Mouse (Mus musculus): ENCODE results near the gene Kcnj2. TPM values are rescaled to one million over a fixed set of nuclear protein-coding genes. Genes with fewer than 3 reads are reported as not detected.

Kcnj2 gene
- total RNA-seq (2021) = 10 to 100 TPM; 30.3 to 37.1 TPM
- long read RNA-seq, experiment 1, full-length matches to known transcripts = 2 of 4 reads
- long read RNA-seq, experiment 1, partial matches to known transcripts = 0 of 4 reads
- long read RNA-seq, experiment 1, other reads (novel, unspliced or antisense) = 2 of 4 reads
- long read RNA-seq, experiment 2, partial matches to known transcripts = 0 of 2 reads
- long read RNA-seq, experiment 2, other reads (novel, unspliced or antisense) = 2 of 2 reads

DNA sequence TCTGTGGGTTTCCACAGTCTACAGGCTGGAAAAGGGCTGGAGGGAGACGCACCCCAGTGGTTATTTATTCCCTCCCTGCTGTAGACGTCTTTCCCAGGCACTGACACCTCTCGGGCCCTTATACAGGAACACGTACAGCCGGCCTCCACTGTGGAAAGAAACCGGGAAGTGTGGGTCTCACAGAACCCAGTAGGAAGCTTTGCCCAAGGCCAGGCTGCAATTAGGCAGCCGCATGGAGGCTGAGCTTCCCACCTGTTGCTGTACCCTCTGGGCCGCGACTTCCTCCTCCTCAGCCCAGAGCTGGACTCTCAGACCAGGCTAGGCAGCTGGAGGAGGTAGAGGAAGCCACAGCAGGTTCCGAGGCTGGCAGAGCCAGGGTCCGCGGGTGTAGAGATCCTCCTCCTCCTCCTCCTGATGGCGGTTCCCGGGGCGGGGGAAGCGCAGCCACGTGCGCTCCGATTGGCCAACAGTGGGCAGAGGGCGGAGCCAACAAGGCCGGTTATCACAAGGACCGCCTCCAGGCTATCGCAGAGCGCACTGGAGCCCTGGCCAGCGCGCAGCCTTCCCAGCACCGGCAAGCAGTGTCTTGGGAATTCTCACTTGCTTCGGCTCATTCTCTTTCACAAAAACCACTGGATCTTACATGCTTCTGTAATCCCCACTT, at the start of gene Kcnj2:
Gene Kcnj2 (plus strand): TSS at position 530 of the 664 bp plus-strand sequence.
- DNase-seq = peak; percentile 93
- intact Hi-C loops (cut with DNase I) = loop anchor here (2.0 to 10.0 kb wide), 3 partner anchors 149 to 457 kb away; no protein-coding TSS in a partner anchor

DNA sequence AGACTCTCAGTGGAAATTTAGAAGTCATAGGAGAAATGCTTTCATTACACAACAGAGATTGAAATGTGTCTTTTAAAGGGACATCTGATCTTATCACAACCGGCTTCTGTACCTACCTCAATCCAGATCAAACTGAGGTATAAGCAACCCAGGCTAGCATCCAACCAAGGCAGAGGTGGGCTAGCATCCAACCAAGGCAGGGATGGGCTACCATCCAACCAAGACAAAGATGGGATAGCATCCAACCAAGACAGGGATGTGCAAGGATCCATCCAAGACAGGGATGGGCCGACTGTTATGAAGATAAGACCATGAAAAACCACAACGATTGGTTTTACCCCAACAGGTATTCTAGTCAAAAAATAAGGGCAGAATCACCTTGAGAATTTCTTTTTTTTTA, 49.8 kb upstream of the Kcnj2 start:
- intact Hi-C loops (cut with DNase I) = no loop called here
- DNase-seq = no peak

DNA sequence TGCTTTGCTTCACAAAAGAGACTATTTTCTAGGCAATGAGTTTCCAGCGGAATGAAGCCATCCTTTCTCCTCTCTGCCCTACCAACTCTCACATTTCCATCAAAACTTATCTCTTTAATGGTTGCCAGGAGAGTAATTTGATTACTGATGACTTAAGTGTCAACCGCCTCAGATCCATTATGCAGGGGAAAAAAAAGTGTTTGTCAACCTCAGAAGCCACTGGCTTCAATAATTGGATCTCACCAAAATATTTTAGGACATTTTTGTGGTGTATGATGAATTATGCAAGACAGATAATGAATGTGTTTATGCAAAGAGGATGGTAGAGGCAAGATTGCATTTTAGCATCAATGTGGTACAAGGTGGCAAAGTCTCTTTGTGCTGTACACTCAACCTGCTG, 45.8 kb upstream of the Kcnj2 start:
- intact Hi-C loops (cut with DNase I) = no loop called here
- no peak for DNase-seq

DNA sequence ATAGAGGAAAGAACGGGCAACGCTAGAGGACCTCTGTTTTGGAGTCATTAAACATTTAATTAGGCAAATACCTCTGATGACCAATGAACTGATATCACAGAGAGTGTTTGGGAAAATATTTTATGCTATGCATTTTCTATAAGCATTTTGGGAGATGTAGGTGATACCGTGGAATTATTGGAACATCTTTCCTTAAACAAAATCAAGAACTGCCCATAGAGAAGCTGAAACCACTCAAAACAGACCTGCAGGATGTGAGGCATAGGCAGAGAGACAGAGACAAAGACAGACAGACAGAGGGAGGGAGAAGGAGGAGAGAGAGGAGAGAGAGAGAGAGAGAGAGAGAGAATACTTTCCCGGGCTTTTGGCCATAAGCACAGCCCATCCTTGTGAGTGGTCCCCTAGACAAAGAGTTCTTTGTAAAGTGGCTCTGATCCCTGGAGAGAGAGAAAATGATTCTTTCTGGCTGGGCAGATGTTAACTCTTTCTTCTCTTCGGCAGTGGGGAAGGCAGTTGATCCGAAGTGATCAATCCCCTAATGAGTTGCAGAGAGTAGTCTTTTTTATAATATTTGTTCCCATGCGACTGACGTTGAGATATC, 43.2 kb upstream of the Kcnj2 start:
- intact Hi-C loops (cut with DNase I) = no loop called here
- no peak for DNase-seq

DNA sequence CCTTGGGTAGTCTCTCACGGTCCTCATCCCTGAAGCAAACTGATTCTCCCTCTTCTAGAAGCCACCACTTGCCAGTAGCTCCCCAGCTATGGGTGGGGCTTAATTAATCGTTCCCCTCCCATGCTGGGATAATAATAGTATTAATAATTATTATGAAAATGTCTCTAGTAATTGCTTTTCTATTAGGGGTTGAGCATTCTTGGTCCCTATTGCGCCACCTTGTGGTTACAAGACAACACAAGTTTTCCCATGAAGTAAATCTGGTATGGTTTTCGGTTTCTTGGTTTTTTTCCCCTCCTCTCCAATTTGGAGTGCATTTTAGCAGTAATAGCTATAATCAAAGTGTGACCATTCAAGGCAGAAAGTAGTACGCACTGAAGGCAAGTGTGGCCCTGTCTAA, 23.8 kb upstream of the Kcnj2 start:
- intact Hi-C loops (cut with DNase I) = loop anchor here (2.0 kb wide), 2 partner anchors 469 to 505 kb away; no protein-coding TSS in a partner anchor
- peak; percentile 17 to 68 for DNase-seq

DNA sequence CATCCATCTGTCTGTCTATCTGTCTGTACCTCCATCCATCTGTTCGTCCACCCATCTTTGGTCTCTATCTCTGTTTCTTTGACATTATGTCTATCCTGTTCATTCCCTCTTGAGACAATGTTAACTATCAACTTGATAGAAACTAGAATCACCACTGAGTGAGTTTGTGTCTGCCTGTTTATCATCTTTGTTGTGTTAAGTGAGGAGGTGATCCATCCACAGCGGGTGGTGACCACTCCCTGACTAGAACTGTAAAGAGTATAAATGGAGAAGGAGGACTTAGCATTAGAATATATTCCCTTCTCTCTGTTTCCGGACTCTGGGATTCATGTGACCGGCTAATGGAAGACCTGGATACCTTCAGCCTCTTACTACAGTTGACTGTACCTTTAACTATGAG, 22.7 kb upstream of the Kcnj2 start:
- intact Hi-C loops (cut with DNase I) = loop anchor here (2.0 kb wide), 2 partner anchors 470 to 506 kb away; no protein-coding TSS in a partner anchor
- no peak for DNase-seq

DNA sequence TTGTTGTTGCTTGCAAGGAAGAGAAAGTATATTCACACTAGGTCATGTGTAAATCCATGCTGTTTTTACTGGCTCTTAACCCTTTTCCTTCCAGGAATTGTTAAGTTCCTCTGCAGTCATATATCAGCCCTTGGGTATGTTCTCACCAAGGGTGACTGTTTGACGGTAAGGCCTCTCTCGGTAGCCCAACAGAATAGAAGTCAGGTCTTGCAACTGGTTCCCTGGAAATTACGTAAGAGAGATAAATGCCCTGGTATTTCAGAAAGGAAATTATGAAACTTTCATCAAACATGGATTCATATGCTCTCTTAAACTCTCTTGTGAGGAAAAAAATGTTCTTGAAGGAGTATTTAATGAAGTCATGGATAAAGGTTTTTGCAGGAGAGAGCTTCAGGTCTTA, 11.7 kb upstream of the Kcnj2 start:
- intact Hi-C loops (cut with DNase I) = no loop called here
- DNase-seq = no peak

DNA sequence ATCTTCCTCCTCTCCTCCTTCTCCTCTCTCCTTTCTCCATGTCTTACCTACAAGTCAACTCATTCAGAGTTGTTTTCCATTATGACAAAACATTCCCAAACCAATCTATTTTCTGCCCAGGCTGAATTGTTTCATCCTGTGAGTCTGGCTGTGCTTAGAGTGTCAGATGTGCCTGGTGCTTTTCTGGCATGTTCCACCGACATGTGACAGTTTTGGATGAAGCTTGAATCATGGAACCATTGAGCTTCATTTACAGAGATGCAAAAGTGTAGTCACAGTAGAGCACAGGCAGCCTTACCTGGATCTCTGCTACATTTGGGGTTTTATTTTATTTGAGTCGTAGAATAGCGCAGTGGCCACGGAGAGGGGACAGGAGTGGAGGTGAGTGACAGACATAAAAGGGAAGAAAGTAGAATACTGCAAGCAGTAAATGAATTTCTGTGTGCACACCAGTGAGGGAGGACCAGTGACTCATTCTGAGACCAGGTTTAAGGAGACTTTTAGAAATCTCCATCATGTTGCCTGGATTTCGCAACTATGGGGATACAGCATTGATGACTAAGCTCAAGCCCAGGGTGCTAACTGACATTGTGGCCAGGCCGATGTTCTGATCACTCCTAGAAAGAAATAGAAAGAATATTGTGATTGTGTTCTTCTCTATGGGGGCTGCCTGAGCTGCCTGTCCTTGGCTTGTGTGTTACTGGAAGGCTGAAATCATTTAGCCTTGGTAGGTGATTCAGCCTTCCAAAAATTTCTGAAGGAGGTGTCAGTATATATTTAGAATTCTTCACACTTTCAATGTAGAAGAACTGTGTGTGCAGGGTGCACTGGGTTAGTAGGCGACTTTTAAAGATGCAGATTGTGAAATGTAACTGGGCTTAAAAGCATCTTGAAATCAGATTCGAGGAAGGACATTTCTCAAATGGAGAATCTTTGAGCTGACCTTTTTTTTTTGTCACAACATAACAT, 10.8 kb upstream of the Kcnj2 start:
- intact Hi-C loops (cut with DNase I) = no loop called here
- DNase-seq = no peak

DNA sequence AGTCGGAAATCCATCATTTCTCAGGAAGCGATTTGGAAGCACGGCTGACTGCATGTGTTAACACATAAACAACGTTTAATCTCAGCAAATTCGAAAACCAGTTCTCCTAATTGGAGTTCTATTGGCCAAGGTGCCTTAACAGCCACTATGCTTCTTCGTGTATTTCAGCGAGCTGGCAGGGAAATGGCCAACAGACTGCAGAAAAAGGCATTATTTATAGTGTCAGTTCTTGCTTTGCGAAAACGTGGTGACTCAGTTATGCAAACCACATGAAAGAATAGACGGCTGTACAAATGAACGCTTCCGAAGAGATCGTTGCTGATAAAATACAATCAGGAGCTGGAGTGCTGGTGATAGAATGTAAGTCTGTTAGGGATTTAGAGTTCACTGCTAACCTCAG, 9.9 kb upstream of the Kcnj2 start:
- DNase-seq = no peak
- intact Hi-C loops (cut with DNase I) = no loop called here

DNA sequence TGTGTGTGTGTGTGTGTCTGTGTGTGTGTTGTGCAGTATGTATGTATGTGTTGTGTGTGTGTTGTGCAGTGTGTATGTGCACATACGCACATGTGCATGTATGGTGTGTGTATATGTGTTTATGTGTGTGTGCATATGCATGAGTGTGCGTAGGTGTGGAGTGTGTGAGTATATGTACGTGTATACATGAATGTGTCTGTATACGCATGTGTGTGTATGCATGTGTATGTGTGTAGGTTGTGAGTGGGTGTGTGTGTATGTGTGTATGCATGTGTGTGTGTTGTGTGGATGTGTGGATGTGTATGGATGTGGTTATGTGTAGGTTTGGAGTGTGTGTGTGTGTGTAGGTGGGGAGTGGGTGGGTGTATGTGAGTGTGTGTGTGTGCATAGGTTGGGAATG, 8.5 kb upstream of the Kcnj2 start:
- intact Hi-C loops (cut with DNase I) = no loop called here
- DNase-seq = no peak

DNA sequence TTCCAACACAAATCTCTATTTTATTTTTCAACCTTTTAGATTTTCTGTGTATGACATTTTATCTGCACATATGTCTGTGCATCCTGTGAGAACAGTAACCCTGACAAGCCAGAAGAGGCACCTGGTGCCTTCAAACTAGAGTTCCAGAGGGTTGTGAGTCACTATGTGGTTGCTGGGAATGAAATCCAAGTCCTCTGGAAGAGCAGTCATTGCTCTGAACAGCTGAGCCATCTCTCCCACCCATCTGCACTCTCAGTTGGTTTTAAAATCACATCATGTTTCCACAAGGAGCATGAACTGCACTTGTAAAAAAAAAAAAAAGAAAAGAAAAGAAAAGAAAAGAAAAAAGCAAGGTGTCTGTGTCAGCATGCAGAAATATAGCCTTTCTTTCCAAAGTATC, 6.5 kb upstream of the Kcnj2 start:
- DNase-seq = no peak
- intact Hi-C loops (cut with DNase I) = no loop called here

DNA sequence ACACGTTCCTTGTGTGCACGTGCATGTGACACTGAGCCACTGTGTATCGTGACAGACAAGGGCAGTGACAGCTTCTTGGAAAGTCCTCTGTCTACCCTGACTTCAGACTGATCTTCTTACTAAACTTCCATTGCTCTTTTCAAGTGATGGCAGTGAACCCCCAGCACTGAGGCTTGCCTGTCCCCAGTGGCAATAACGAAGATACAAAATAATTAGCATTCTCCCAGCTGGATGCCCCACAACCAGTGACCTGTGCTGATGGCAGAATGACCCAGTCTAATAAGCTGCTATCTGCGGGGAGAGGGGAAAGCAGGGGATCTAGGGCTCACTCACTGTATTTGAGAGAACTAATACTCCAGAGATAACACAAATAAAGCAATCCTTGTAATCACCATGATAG, 5.7 kb upstream of the Kcnj2 start:
- intact Hi-C loops (cut with DNase I) = loop anchor here (5.0 to 10.0 kb wide), 2 partner anchors 155 to 488 kb away; no protein-coding TSS in a partner anchor
- DNase-seq = no peak

DNA sequence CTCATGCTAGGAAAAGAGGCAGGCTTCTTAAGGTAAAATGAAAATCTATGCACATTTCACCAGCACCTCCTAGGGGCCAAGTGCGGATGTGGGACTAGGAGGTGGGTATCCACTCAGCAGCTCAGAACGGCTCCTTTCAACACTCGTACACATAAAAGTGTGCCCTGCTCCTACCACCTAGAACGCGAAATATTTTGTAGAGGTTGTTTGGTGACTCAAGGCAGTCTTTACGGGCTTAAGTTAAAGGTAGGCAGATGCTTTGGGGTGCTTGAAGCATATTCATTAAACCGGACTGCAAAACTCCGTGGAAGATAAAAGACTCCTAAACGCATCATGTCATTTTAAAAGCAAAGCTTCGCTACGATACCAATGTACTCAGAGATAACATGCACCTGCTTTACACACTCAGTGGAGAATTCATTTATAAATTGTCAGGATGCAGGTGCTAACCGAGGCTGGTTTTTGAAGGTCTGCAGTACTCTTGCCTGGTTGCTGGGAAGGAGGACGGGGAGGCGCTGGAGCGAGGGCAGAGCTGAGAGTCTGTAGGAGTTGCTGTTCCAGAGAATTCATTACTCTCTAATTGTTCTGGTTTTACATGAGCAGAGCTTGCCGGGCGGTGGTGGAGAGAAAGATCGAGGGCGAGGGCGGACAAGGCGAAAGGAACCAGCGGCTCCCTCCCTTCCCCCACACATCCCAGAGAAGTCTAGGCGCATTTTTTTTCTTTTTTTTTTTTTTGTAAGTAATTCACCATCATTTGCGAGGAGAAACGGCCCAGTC, 1.0 kb upstream of the Kcnj2 start:
- intact Hi-C loops (cut with DNase I) = loop anchor here (5.0 to 10.0 kb wide), 3 partner anchors 150 to 493 kb away; no protein-coding TSS in a partner anchor
- DNase-seq = peak; percentile 34 to 52

DNA sequence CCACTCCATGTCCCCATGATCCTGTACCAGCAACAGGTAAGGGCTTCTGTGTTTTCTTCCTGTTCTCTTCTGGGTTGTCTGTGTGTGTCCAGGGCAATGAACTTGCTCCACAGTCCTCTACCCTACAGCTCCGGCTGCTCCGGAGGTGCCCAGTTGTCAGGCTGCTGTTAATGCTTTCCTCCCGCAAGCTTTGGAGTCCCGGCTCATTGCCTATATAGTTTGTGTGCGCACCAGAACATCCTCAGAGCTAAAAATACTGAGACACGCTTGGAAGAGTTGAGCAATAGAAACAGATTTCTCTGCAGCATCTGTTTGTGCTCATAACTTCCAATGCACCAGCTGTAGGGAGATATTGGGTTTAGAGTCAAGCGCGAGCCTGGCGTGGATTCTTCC, 331 bp downstream of the Kcnj2 start:
- peak in 1 of 2 experiments; percentile 35 for DNase-seq
- intact Hi-C loops (cut with DNase I) = loop anchor here (2.0 to 10.0 kb wide), 3 partner anchors 149 to 456 kb away; no protein-coding TSS in a partner anchor

DNA sequence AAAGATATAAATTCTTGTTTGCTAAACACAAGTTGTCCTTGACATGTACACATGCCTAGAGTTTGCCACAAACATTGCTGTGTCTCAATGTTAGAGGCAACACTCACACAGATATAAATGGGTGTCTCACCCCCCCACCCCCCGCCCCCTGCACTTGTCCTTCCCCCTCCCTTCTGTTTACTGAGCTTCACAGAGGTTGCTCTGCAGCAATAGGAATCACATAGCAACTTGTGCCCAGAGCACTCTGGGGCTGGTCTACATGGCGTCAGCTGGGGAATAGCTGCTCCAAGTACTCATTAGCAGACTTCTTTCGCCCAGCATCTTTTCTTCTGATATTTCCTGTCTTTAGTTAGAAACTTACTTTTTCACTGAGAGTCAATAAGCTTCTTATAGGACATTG, 1.8 kb downstream of the Kcnj2 start:
- intact Hi-C loops (cut with DNase I) = loop anchor here (2.0 to 10.0 kb wide), 3 partner anchors 147 to 455 kb away; no protein-coding TSS in a partner anchor
- DNase-seq = no peak

DNA sequence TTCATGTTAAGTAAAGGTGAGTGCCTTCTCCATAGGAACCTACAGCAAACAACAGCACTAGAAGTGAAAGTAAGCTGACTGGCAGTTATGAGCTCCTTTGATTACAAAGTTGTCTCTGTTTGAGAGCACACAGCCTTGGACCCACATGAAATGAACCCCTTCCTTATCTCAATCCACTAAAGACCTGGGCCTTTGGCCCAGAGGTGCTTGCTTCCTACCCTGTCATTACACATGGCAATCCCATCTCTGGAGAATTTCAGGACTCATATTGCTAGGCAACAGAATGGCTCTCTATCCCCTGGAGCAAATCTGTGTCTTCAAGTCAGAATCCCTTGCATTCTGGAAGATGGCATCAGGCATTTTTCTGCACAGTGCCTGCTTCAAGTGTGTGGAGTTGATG, 4.5 kb downstream of the Kcnj2 start:
- intact Hi-C loops (cut with DNase I) = loop anchor here (10.0 kb wide), 1 partner anchor 696 kb away; no protein-coding TSS in a partner anchor
- DNase-seq = no peak

DNA sequence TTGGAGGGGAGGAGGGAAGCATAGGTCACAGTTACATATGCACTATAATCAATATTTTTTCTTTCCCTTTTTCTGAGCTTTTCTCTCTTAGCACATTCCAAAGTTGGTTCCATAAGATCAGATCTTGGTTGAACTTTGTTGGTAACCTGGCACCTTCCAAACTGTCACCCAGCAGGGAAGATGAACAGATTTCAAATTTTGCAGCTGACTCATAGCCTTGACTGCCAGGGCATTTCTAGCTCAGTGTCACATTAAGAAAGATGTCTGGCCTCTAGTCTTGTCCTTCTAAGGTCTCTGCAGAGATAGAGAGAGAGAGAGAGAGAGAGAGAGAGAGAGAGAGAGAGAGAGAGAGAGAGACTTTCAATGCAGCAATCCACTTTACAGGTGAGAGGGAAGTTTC, 8.2 kb downstream of the Kcnj2 start:
- intact Hi-C loops (cut with DNase I) = loop anchor here (10.0 kb wide), 1 partner anchor 699 kb away; no protein-coding TSS in a partner anchor
- DNase-seq = no peak

DNA sequence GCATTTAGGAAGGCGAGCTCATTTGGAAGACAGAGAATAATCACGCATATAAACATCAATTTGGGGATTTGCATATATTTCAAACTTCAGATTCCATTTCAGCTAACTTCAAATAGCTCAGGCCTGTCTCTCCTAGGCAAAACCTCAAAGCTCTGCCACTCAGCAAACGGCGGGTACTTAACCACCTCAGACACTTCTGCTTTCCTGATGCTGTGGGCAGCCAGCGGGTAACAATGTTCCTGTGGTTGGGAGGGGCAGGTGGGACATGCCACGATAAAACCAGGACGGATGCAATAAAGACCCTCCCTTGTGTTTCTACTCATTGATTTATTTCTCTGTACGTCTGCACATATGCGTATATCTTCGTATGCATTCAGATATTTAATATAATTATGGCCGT, 12.1 kb downstream of the Kcnj2 start:
- intact Hi-C loops (cut with DNase I) = loop anchor here (10.0 kb wide), 1 partner anchor 703 kb away; no protein-coding TSS in a partner anchor
- no peak for DNase-seq

DNA sequence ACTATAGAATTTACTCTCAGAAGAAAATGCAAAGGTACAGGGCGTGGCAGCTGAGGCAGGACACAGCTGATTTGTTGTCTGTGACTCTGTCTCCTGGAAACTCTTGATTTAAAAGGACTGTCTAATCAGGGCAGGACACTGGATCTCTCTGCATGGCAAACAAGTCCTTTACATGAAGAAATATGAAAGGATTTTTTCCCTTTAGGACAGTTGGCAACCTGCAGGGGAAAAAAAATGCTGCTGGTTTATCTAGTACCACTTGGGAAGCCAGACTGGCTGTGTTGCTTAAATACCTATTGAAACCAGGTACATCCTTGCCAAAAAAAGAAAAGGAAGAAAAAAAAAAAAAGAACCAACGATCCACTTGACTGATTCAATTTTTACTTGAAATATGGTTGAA, 17.0 kb downstream of the Kcnj2 start:
- DNase-seq = no peak
- intact Hi-C loops (cut with DNase I) = no loop called here
